Mouse (Mus musculus) intestine, embryonic 14.5 days (tissue): Measurements from ENCODE around the gene Ralgapa2. TPM values are rescaled to one million over a fixed set of nuclear protein-coding genes. Genes with fewer than 3 reads are reported as not detected.

Source experiments
- ATAC-seq: fragments of 200-750 bp; cut with Nextera tagmentation; replicated peaks from 2 replicates; pipeline ENCODE4 v1.8.0; 2017; ENCODE audit warnings: low read depth, moderate number of reproducible peaks, moderate TSS enrichment, moderate library complexity; ENCODE audit not compliant: low FRiP score, low TSS enrichment
- DNase-seq: peaks from one replicate; pipeline ENCODE4 v3.0.0-alpha.2; 2018; ENCODE audit warnings: low spot score
- H3K27ac ChIP-seq: fragments of 300-500 bp; sonication (generic); 2 replicates; pipeline ENCODE4 v1.5.1; 2014; ENCODE audit warnings: low read depth, mild to moderate bottlenecking, control low read depth
- H3K27me3 ChIP-seq: fragments of 300-500 bp; sonication (generic); replicated peaks from 2 replicates; pipeline ENCODE4 v1.6.1; 2014; ENCODE audit warnings: low read length, control low read depth; ENCODE audit not compliant: control insufficient read depth, insufficient read depth
- H3K36me3 ChIP-seq: fragments of 300-500 bp; sonication (generic); 2 replicates; pipeline ENCODE4 v1.6.1; 2014; ENCODE audit warnings: low read length, control low read depth; ENCODE audit not compliant: control insufficient read depth, insufficient read depth
- H3K4me1 ChIP-seq: fragments of 300-500 bp; sonication (generic); replicated peaks from 2 replicates; pipeline ENCODE4 v1.6.1; 2014; ENCODE audit warnings: low read length, control low read depth, mixed read lengths; ENCODE audit not compliant: control insufficient read depth, insufficient read depth
- H3K4me2 ChIP-seq: fragments of 300-500 bp; sonication (generic); 2 replicates; pipeline ENCODE4 v1.6.1; 2014; ENCODE audit warnings: low read length
- H3K4me3 ChIP-seq: fragments of 300-500 bp; sonication (generic); 2 replicates; pipeline ENCODE4 v1.5.1; 2014; ENCODE audit warnings: low read depth, low read length, control low read depth, mixed read lengths
- H3K9ac ChIP-seq: fragments of 300-500 bp; sonication (generic); 2 replicates; pipeline ENCODE4 v1.6.1; 2014; ENCODE audit warnings: mild to moderate bottlenecking, low read length
- H3K9me3 ChIP-seq: fragments of 300-500 bp; sonication (generic); 2 replicates; pipeline ENCODE4 v1.6.1; 2016; ENCODE audit warnings: low read length, control low read depth; ENCODE audit not compliant: control insufficient read depth
- WGBS: fragments of 180-500 bp; shearing (Covaris S2); extraction: QIAGEN DNeasy Blood & Tissue Kit; methylation state at CpG from one replicate; pipeline ENCODE4 v1.1.7; 2014; 5-methylcytosine and 5-hydroxymethylcytosine counted together
- polyA plus RNA-seq: library from polyadenylated mRNA; unstranded; fragments of >200 nt; fragmentation: Nextera tagmentation; extraction: Ambion mirVana; gene quantifications from 2 replicates; pipeline ENCODE4 v1.2.1, GENCODE M21; 2014

The Ralgapa2 gene
- polyA plus RNA-seq, 1 experiment from 2014 or later = 13.1 TPM

- no peaks in the 10 kb centered on the region for H3K36me3 ChIP-seq
- H3K27me3 ChIP-seq = peaks cover 88% of the 10 kb centered on the region
- peak; percentile 73 for DNase-seq
- H3K4me3 ChIP-seq = no peak overlapping the region
- H3K4me2 ChIP-seq = no peak overlapping the region
- no peak for ATAC-seq
- WGBS = 4% methylated on average over 19 of the region's 19 CpGs
- no peaks in the 10 kb centered on the region for H3K9me3 ChIP-seq
- H3K4me1 ChIP-seq = peaks cover 23% of the 10 kb centered on the region
- H3K9ac ChIP-seq = no peak overlapping the region
- H3K27ac ChIP-seq = no peak overlapping the region
Measured at GRCm38 (mm10) chr2:146218881-146219535, 293.1 kb downstream of the Ralgapa2 start.

- H3K36me3 ChIP-seq = no peaks in the 10 kb centered on the region
- H3K9ac ChIP-seq = no peak overlapping the region
- H3K4me1 ChIP-seq = peaks cover 20% of the 10 kb centered on the region
- peak overlapping the region; percentile 35 for H3K4me2 ChIP-seq
- WGBS = 1% methylated on average over 40 of the region's 40 CpGs
- peak overlapping the region; percentile 22 for H3K4me3 ChIP-seq
- H3K9me3 ChIP-seq = no peaks in the 10 kb centered on the region
- no peak for ATAC-seq
- no peak overlapping the region for H3K27ac ChIP-seq
- peaks cover 81% of the 10 kb centered on the region for H3K27me3 ChIP-seq
- DNase-seq = peak; percentile 58
Measured at GRCm38 (mm10) chr2:146218161-146218691, 293.9 kb downstream of the Ralgapa2 start.

GRCm38 (mm10) chr2:146217227-146217980 is 294.7 kb downstream of the Ralgapa2 start:
- H3K9me3 ChIP-seq = no peaks in the 10 kb centered on the region
- WGBS = 3% methylated on average over 16 of the region's 16 CpGs
- no peak overlapping the region for H3K27ac ChIP-seq
- DNase-seq (peak; percentile 63), ATAC-seq (0 out of 2 replicates have a peak, but pooled peaks have one; percentile 4)
- H3K4me3 ChIP-seq = no peak overlapping the region; the same call in 1 of the 2 replicates
- H3K4me1 ChIP-seq = peaks cover 18% of the 10 kb centered on the region
- H3K27me3 ChIP-seq = peaks cover 76% of the 10 kb centered on the region
- no peaks in the 10 kb centered on the region for H3K36me3 ChIP-seq
- H3K9ac ChIP-seq = no peak overlapping the region
- no peak overlapping the region for H3K4me2 ChIP-seq

GRCm38 (mm10) chr2:146216111-146217064 is 295.8 kb downstream of the Ralgapa2 start:
- Histone ChIP-seq H3K4me3 (no peak overlapping the region), H3K4me1 (peaks cover 10% of the 10 kb centered on the region), H3K36me3 (no peaks in the 10 kb centered on the region), H3K9ac (no peak overlapping the region), H3K27ac (no peak overlapping the region), H3K27me3 (peaks cover 66% of the 10 kb centered on the region), H3K9me3 (no peaks in the 10 kb centered on the region), H3K4me2 (no peak overlapping the region)
- WGBS = 15% methylated on average over 14 of the region's 14 CpGs
- no peak for ATAC-seq
- no peak for DNase-seq

- DNase-seq (peak; percentile 60), ATAC-seq (no peak; the same call in 1 of the 2 replicates)
- 3% methylated on average over 9 of the region's 9 CpGs for WGBS
- Histone ChIP-seq H3K9me3 (no peaks in the 10 kb centered on the region), H3K36me3 (no peaks in the 10 kb centered on the region), H3K4me1 (peaks cover 4% of the 10 kb centered on the region; the same call in 1 of the 2 replicates), H3K27ac (no peak overlapping the region), H3K4me3 (no peak overlapping the region), H3K4me2 (no peak overlapping the region), H3K9ac (no peak overlapping the region), H3K27me3 (peaks cover 50% of the 10 kb centered on the region)
Measured at GRCm38 (mm10) chr2:146214715-146215114, 297.4 kb downstream of the Ralgapa2 start.

GRCm38 (mm10) chr2:146210968-146211367 is 301.2 kb downstream of the Ralgapa2 start:
- Histone ChIP-seq H3K4me2 (no peak overlapping the region), H3K9me3 (no peaks in the 10 kb centered on the region), H3K9ac (no peak overlapping the region), H3K4me3 (no peak overlapping the region), H3K4me1 (no peaks in the 10 kb centered on the region; the same call in 1 of the 2 replicates), H3K27ac (no peak overlapping the region), H3K36me3 (no peaks in the 10 kb centered on the region), H3K27me3 (peaks cover 16% of the 10 kb centered on the region)
- DNase-seq = no peak
- ATAC-seq = no peak
- WGBS = 47% methylated on average over 4 of the region's 4 CpGs

- WGBS = 73% methylated on average over 7 of the region's 7 CpGs
- Histone ChIP-seq H3K4me1 (no peaks in the 10 kb centered on the region), H3K27ac (no peak overlapping the region), H3K36me3 (no peaks in the 10 kb centered on the region), H3K4me3 (no peak overlapping the region), H3K4me2 (no peak overlapping the region), H3K9ac (no peak overlapping the region), H3K9me3 (no peaks in the 10 kb centered on the region), H3K27me3 (no peaks in the 10 kb centered on the region)
- ATAC-seq (no peak), DNase-seq (no peak)
Measured at GRCm38 (mm10) chr2:146197947-146198346, 314.2 kb downstream of the Ralgapa2 start.

GRCm38 (mm10) chr2:146196126-146196525 is 316.0 kb downstream of the Ralgapa2 start:
- 91% methylated on average over 11 of the region's 11 CpGs for WGBS
- ATAC-seq (no peak), DNase-seq (no peak)
- Histone ChIP-seq H3K9me3 (no peaks in the 10 kb centered on the region), H3K4me1 (no peaks in the 10 kb centered on the region), H3K9ac (no peak overlapping the region), H3K4me3 (no peak overlapping the region), H3K27me3 (no peaks in the 10 kb centered on the region), H3K4me2 (no peak overlapping the region), H3K36me3 (no peaks in the 10 kb centered on the region), H3K27ac (no peak overlapping the region)
